Mouse (Mus musculus) right cerebral cortex, postnatal 10 days (tissue): ENCODE measurements around the gene Gnl2.

Experiments
- DNase-seq, 2 experiments: peaks; one replicate each; pipeline ENCODE4 v3.0.0; 2021; ENCODE audit warnings: low spot score in 2 of 2

The Gnl2 gene

GRCm38 (mm10) chr4:125002978-125003377 is 13.4 kb upstream of the Gnl2 start:
- no peak for DNase-seq

- no peak for DNase-seq
These were observed 11.5 kb upstream of the Gnl2 start for GRCm38 (mm10) chr4:125004886-125005285.

DNA sequence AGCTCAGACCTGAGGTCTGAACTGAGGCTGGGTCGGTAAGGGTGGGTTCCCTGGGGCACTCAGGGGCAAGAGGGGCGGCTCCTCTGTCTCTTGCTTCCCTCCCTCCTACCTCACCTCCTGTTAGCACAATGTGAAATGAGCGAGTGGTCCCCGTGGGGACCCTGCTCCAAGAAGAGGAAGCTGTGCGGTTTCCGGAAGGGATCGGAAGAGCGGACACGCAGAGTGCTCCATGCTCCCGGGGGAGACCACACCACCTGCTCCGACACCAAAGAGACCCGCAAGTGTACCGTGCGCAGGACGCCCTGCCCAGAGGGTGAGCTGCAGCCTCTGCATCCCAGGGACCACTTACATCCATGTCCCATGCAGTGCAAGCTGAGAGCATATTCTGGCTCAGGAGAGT is 8.9 kb upstream of the Gnl2 start:
- DNase-seq = no peak

DNA sequence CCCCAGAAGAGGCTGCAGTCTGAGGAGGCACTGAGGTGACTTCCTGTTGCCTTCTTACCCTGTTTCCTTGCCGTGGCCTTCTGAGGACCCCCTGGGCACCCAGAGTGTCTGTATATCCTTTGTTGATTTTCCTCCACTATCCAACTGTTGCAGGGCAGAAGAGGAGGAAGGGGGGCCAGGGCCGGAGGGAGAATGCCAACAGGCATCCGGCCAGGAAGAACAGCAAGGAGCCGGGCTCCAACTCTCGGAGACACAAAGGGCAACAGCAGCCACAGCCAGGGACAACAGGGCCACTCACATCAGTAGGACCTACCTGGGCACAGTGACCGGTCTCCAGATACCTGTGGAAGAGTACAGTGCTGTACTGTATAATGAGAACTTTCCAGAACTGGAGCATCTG is 8.2 kb upstream of the Gnl2 start:
- DNase-seq = no peak

DNA sequence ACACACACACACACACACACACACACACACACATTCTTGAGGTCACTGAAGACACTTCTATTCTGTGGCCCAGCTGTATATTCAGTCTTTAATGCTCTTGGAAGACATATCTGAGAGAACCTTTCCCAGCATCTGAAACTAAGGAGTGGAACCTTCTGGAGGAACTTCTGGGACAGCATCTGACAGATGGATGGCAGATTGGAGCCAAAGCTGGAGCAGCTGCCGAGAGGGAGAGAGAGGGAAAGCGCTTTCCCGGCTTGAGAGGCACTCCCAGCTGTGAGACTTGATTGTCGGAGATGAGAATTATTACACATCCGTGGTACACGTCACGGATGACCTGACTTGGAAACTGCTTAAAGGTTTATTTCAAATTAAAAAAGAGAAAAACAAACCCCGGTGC is 7.7 kb upstream of the Gnl2 start:
- DNase-seq = no peak

- no peak for DNase-seq
These were observed 1.0 kb downstream of the Gnl2 start for GRCm38 (mm10) chr4:125017431-125017830.

DNA sequence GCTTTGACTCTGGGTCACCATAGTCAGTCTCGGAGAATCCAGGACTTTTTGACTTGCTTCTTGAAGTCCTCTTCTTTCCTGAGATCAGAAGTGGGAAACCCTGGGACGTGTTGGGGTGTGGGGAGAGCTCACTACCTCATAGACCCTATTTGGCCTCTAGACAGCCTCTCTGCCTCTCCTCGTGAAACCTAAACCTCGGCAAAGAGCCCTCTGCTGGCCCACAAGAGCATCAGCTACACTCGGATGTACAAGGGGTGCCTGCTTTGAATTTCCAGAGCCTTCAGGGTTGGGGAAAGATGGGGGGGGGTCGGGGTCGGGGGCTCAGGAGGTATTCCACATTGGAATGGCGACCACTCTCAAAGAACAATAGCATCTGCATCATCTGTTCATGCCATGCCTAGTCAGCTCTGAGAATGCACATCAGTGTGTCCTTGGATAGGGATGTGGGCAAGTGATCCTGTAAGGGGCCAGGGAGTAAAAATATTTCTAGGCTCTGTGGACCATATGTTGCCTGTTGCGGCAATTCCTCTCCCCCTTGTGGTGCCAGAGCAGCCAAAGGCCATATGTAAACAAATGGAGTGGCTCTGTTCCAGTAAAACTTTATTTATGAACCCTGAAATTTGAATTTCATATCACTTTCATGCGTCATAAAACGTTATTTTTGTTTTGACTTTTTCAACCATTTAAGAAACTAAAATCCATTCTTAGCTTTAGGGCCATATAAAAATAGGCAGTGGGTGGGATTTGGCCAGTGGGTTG is 4.6 kb downstream of the Gnl2 start:
- peak in 1 of 2 experiments; percentile 42 for DNase-seq

GRCm38 (mm10) chr4:125029891-125030614 is 13.7 kb downstream of the Gnl2 start:
- peak; percentile 95 to 96 for DNase-seq

- no peak for DNase-seq
These were observed 18.0 kb downstream of the Gnl2 start for GRCm38 (mm10) chr4:125034341-125034740.

- no peak for DNase-seq
These were observed 28.1 kb downstream of the Gnl2 start for GRCm38 (mm10) chr4:125044454-125044853.

GRCm38 (mm10) chr4:125055385-125055784 is 39.0 kb downstream of the Gnl2 start:
- DNase-seq = peak in 1 of 2 experiments; percentile 33

DNA sequence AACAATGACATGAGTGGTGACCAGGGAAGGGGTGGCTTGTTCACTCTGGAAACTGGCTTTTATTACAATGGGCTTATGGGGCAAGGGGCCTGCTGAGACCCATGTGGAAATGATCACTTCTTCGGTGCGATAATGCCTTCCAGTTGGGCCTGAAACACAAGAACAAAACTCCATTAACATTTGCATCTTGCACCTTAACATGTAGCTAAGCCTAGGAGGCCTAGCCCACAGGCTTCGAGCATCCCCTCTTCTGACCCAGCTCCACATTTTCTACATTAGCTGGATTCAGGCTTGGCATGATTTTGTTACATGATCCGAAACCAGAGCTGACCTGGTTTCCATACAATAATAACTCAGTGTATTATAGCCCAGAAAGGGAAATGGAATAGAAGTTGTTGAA is 40.1 kb downstream of the Gnl2 start:
- DNase-seq = no peak

DNA sequence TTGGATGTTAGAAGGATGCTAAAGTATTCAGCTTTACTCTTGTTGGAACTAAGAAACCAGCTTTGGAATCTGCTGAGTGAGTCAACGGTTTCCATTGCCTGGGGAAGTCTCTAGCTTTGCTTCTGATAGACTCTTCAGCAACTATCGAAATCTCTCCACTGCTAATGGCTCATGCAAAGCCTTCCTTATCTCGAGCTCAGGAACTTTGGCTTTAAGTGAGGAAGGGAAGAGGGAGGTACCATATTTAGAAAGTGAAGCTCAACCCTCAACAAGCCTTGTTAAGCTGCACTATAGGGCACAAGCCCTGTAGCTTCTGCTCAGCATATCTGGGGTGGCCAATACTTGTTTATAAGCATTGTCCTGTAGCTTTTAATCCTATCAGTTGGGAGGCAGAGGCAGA is 40.9 kb downstream of the Gnl2 start:
- no peak for DNase-seq

DNA sequence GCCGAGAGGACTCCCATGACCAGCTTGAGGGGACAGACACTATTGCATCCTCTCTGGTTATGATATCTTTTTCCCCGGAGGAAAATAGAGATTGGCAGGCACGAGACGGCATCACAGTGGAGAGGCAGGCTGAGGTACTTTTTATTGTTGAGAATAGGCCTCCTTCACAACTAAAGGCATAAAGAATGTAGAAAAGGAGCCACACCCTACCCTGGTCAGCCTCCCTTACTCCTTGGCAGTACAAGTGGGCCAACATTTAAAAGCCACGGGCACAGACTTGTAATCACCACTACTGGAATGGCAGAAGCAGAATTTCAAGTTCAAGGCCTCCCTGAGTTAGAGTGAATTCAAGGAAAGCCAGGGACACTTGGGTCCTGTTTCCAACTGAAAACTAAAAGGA is 41.6 kb downstream of the Gnl2 start:
- DNase-seq = no peak

GRCm38 (mm10) chr4:125059025-125059424 is 42.6 kb downstream of the Gnl2 start:
- peak; percentile 61 to 71 for DNase-seq

DNA sequence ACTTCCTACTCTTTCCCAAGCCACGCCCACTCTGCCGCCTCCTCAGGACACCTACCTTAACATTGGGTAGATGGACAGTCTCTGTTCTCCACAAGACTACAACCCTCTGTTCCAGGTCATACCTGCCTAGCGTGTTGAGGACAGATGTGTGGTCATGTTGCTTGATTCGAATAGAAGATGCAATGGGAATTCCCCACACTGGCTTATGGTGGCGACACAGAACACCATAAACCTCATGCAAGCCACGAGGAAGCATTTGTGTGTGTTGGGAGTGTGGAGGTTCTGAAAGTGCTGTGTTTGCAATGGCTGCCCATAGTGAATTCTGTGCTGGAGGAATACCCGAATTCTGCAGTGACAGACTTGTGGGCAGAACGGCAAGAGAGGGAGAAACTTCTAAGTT is 47.4 kb downstream of the Gnl2 start:
- no peak for DNase-seq

GRCm38 (mm10) chr4:125065517-125066307 is 49.3 kb downstream of the Gnl2 start, which contains the start of gene Dnali1:
Dnali1 (minus strand) TSS chr4:125065703.
- peak; percentile 48 to 54 for DNase-seq

DNA sequence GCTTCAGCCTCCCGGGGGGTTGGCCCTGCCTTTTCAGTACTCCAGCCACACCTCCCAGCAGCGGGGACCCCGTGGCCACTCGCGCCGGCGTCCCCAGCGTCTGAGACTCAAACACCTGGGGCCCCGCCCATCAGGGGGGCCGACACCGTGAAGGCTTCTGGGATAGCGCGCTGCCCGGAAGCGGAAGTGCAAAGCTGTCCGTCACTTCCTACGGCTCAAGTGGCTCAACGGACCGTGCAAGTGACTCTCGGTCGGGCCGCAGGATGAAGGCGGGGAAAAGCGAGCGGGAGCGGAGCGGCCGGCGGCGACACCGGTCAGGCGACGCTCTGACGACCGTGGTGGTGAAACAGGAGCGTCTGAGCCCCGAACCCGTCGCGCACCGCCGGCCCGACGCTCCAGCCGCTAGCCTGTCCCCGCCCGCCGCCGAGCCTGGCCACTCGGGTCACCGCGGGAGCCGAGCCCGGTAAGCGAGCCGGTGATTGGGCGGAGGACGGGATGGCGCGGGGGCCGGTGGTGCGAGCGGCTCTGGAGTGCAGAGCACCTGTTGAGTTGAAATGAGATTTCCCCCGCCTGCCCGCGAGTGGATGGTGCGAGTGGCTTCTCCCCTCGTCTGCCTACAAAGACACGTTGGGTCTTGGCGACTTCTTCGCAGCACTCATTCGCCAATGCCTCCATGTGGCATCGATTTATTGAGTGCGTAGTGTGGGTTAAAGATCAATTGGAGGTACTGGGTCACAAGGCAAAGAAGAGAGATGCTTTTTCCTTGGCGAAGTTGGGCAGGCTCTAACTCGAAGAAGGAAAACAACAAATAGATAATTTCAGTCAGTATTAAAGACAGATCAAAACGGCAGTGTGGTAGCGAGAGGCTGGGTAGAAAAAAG is 50.3 kb downstream of the Gnl2 start, which contains the start of gene Snip1:
Gene Snip1, plus strand, starts transcription at position 183 of the 881 bp plus-strand sequence.
- DNase-seq = peak; percentile 95

DNA sequence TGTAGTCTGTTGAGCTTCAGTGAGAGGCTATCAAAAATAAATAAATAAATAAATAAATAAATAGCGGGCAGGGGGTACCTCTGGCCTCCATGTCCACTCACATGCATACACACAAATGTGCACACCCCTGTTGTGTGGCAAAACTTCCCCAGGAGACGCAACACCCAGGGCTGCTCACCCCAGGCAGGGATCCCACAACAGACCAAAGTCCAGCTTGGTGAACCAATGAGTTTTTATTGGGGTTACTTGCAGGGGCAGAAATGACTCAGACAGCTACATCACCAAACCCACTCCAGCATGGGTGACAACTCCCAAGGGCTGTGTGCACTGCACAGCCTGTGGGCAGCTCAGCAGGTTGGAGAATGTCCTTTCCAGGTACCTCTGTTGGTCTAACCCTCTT is 61.3 kb downstream of the Gnl2 start:
- DNase-seq = no peak

DNA sequence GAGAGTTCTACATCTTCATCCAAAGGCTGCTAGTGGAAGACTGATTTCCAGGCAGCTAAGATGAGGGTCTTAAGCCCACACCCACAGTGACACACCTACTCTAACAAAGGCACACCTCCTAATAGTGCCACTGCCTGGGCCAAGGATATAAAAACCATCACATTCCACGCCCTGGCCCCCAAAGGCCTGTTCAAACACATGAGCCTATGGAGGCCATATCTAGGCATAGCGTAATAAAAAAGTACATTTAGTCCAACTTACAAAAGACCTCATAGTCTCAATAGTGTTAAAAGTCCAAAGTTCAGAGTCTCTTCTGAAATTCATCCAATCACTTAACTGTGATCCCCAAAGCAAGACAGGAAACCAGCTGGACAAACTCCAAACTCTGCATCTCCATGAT is 62.3 kb downstream of the Gnl2 start:
- no peak for DNase-seq
